Mouse (Mus musculus) testis, adult 2 months (tissue): ENCODE measurements at regions not wholly inside any gene's neighbourhood (a gene's known extent, or its start where the extent isn't known, plus 50 kb on each side); places are given as distances from the start of the nearest gene placed in this dataset.

ENCODE experiments used
- H3K27ac ChIP-seq: fragments of 200-500 bp; 2 replicates; pipeline ENCODE4 v1.5.1; 2012; ENCODE audit warnings: low read depth, low read length; ENCODE audit not compliant: control insufficient read depth, insufficient read depth
- H3K27me3 ChIP-seq: fragments of 200-500 bp; 2 replicates; pipeline ENCODE4 v1.6.1; 2012; ENCODE audit warnings: mild to moderate bottlenecking, low read length, moderate library complexity; ENCODE audit not compliant: control insufficient read depth, insufficient read depth
- H3K36me3 ChIP-seq: fragments of 200-500 bp; 2 replicates; pipeline ENCODE4 v1.6.1; 2012; ENCODE audit warnings: mild to moderate bottlenecking, low read length; ENCODE audit not compliant: control insufficient read depth, insufficient read depth
- H3K4me1 ChIP-seq: fragments of 200-500 bp; 2 replicates; pipeline ENCODE4 v1.6.1; 2012; ENCODE audit warnings: low read length; ENCODE audit not compliant: control insufficient read depth, insufficient read depth
- H3K4me3 ChIP-seq: fragments of 200-500 bp; 2 replicates; pipeline ENCODE4 v1.5.1; 2012; ENCODE audit warnings: low read depth, mild to moderate bottlenecking, low read length, moderate library complexity, mixed read lengths; ENCODE audit not compliant: control insufficient read depth
- CTCF ChIP-seq: fragments of 200-500 bp; IDR thresholded peaks from 2 replicates; pipeline ENCODE4 v1.5.1; 2012; ENCODE audit warnings: low read depth, mild to moderate bottlenecking, inconsistent platforms, low read length, moderate library complexity; ENCODE audit not compliant: control insufficient read depth, insufficient read depth, insufficient replicate concordance
- POLR2A ChIP-seq: fragments of 200-500 bp; IDR thresholded peaks from 2 replicates; pipeline ENCODE4 v1.6.1; 2012; ENCODE audit warnings: low read depth, mild to moderate bottlenecking, inconsistent platforms, low read length, moderate library complexity; ENCODE audit not compliant: control insufficient read depth

- H3K27me3 ChIP-seq, result no peaks in the 10 kb centered on the region
- H3K4me1 ChIP-seq, result no peaks in the 10 kb centered on the region
Observed at GRCm38 (mm10) chr4:56068859-56069258, 536.6 kb upstream of the Klf4 start.

GRCm38 (mm10) chr4:56064657-56065056 is 532.4 kb upstream of the Klf4 start:
- no peaks in the 10 kb centered on the region for H3K4me1 ChIP-seq
- H3K36me3 ChIP-seq, result no peaks in the 10 kb centered on the region
- no peak for TF ChIP-seq POLR2A
- TF ChIP-seq CTCF, result no peak
- no peaks in the 10 kb centered on the region for H3K27me3 ChIP-seq
- no peak overlapping the region for H3K27ac ChIP-seq
- no peak overlapping the region for H3K4me3 ChIP-seq

More at GRCm38 (mm10) chr4:56068859-56069258, 536.6 kb upstream of the Klf4 start:
- TF ChIP-seq POLR2A (no peak), CTCF (no peak)
- Histone ChIP-seq H3K4me3 (no peak overlapping the region), H3K27ac (no peak overlapping the region), H3K36me3 (no peaks in the 10 kb centered on the region)

GRCm38 (mm10) chr4:56051792-56052380 is 519.6 kb upstream of the Klf4 start:
- Histone ChIP-seq H3K27me3 (no peaks in the 10 kb centered on the region), H3K4me1 (no peaks in the 10 kb centered on the region; the same call in 1 of the 2 replicates), H3K36me3 (no peaks in the 10 kb centered on the region), H3K4me3 (no peak overlapping the region), H3K27ac (no peak overlapping the region)
- TF ChIP-seq POLR2A, result no peak

- TF ChIP-seq POLR2A (no peak), CTCF (no peak)
- H3K4me1 ChIP-seq, result no peaks in the 10 kb centered on the region
- no peaks in the 10 kb centered on the region for H3K27me3 ChIP-seq
- no peak overlapping the region for H3K27ac ChIP-seq
- H3K36me3 ChIP-seq, result no peaks in the 10 kb centered on the region
- no peak overlapping the region for H3K4me3 ChIP-seq
Observed at GRCm38 (mm10) chr4:56039327-56039726, 507.1 kb upstream of the Klf4 start.

GRCm38 (mm10) chr4:56036334-56036733 is 504.1 kb upstream of the Klf4 start:
- no peaks in the 10 kb centered on the region for H3K27me3 ChIP-seq
- TF ChIP-seq POLR2A (no peak), CTCF (no peak)
- H3K27ac ChIP-seq, result no peak overlapping the region
- no peaks in the 10 kb centered on the region for H3K36me3 ChIP-seq
- no peaks in the 10 kb centered on the region for H3K4me1 ChIP-seq
- H3K4me3 ChIP-seq, result no peak overlapping the region

- Histone ChIP-seq H3K27ac (no peak overlapping the region), H3K36me3 (no peaks in the 10 kb centered on the region), H3K27me3 (no peaks in the 10 kb centered on the region), H3K4me1 (no peaks in the 10 kb centered on the region), H3K4me3 (no peak overlapping the region)
- no peak for TF ChIP-seq CTCF
- TF ChIP-seq POLR2A, result no peak
Observed at GRCm38 (mm10) chr4:56035543-56035942, 503.3 kb upstream of the Klf4 start.

- no peak overlapping the region for H3K4me3 ChIP-seq
Observed at GRCm38 (mm10) chr4:56028441-56028840, 496.2 kb upstream of the Klf4 start.

GRCm38 (mm10) chr4:56027258-56027657 is 495.0 kb upstream of the Klf4 start:
- no peak for TF ChIP-seq CTCF
- TF ChIP-seq POLR2A, result no peak
- no peaks in the 10 kb centered on the region for H3K4me1 ChIP-seq
- H3K36me3 ChIP-seq, result no peaks in the 10 kb centered on the region

More at GRCm38 (mm10) chr4:56028441-56028840, 496.2 kb upstream of the Klf4 start:
- Histone ChIP-seq H3K4me1 (no peaks in the 10 kb centered on the region), H3K27me3 (no peaks in the 10 kb centered on the region), H3K36me3 (no peaks in the 10 kb centered on the region), H3K27ac (no peak overlapping the region)
- TF ChIP-seq CTCF (no peak), POLR2A (no peak)

More at GRCm38 (mm10) chr4:56027258-56027657, 495.0 kb upstream of the Klf4 start:
- Histone ChIP-seq H3K27ac (no peak overlapping the region), H3K4me3 (no peak overlapping the region), H3K27me3 (no peaks in the 10 kb centered on the region)
